Mouse (Mus musculus) cerebellum, postnatal 25 days (tissue): Measurements from ENCODE around the gene Dhrs9.

Experiments used
- DNase-seq, 2 experiments: peaks; one replicate each; pipeline ENCODE4 v3.0.0; 2021; ENCODE audit warnings: mixed read lengths in 2 of 2

Dhrs9 gene

GRCm38 (mm10) chr2:69424829-69425228 lies 44.6 kb downstream of the Dhrs9 start:
- DNase-seq, result no peak

- DNase-seq, result no peak
These were observed 45.8 kb downstream of the Dhrs9 start for GRCm38 (mm10) chr2:69426081-69426480.

DNA sequence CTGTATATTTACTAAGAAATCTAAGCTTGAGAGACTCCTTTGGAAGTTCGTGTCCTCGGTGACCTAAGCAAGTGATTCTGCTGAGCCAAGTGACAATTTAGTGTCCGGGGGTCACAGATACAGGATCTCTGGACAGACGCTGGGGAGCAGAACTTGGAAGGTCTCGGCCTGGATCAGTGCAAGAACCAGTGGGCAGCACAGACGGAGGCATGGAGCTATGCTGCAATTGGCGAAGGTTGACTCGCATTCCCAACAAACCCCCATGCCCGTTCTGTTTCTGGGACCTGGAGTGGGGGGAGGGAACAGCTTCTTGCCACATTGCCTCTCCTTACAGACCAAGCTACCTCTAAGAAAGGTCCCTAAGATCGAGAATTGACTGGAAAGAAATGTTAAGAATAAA lies 46.9 kb downstream of the Dhrs9 start:
- DNase-seq, result no peak

DNA sequence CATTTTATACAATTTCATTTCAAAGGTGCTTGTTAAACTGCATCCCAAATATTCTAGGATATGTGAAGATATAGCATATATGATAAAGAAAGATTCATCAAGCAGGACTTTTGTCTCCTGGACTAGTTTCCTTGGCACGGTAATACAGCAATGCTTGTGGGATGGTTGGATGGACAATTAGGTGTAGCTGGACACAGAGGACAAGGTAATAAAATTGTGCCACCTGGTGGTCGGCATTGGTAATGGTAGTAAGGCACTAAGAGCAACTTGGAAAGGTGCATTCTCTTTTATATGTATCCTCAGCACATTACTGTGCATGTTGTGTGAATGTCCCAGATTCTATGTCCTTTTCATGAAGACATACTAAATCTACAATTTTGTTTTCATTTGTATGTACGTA lies 47.9 kb downstream of the Dhrs9 start:
- DNase-seq, result peak; percentile 70 to 87

- DNase-seq, result no peak
These were observed 61.4 kb downstream of the Dhrs9 start for GRCm38 (mm10) chr2:69441656-69442055.

DNA sequence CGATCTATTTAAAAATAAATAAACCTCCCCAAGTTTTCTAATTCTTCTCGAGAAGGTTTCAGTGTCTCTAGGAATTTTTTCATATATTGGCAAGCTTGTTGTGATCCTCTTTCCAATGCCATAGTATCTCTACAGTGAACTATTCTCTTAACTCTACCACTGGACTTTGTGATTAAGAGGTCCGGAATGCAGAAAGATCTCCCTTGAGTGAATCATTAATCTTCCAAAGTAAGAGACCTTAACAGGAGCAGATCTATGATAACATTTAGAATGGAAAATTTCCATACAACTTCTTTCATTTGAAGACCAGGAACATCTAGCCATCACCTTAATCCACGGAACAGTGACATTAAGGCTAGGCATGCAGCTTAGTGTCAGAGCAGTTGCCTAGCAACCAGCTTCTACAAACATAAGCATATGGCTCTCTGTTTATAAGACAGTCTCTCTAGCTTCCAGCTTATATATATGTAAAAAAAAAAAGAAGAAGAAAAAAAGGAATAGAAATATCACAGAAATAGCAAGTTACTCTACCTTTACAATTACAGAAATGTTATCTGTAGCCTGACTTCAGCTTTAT lies 65.7 kb downstream of the Dhrs9 start:
- DNase-seq, result no peak

DNA sequence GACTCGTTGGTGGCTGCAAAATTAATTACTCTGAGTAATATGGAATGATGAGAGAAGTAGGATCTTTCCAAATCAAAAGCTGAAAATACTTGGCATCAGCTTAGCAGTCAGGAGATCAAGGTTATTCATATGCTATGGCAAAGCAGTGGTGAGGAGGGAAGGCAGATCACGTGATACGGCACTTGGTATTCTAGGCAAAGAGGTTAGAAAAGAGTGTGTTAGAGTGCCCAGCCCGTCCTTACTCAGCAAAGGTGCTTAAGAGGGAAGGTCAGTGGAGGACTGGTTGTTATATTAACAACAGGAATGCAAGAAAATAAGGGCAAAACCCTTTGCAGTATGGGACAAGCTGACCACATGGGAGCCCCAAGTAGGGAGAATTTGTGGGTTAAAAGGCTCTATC lies 68.3 kb downstream of the Dhrs9 start:
- no peak for DNase-seq

DNA sequence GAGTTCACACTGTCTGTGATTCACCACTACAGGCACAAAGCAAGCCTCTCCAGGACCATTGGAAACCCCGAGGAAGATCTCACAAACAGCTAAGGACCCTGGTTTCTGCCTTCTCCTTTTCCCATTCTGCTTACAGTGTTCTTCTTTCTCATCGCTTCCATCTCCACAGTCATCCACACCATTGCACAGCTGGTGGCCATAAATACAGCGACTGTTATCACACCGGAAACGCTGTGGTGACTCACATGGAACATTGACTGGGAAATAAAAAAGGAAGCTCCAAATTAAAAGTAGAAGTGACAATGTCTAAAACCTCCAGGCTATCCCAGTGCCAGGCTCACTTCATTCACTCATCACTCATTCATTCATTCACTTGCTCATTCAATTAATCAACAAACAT lies 70.9 kb downstream of the Dhrs9 start:
- DNase-seq, result no peak
